Mouse (Mus musculus) neural tube, embryonic 14.5 days (tissue): ENCODE results near the gene Helz. TPM values are rescaled to one million over a fixed set of nuclear protein-coding genes. Genes with fewer than 3 reads are reported as not detected.
A peak's percentile ranks its signal among the peaks of the same experiment; 100 is the strongest.
"Not testable (repeated sequence)": the region's sequence is repeated elsewhere in the genome, so short reads cannot be mapped to it uniquely, and the experiment has no call there.

Source experiments
- ATAC-seq: fragments of 200-750 bp; cut with Nextera tagmentation; 2 replicates; pipeline ENCODE4 v1.8.0; 2017; ENCODE audit warnings: low read depth, mild to moderate bottlenecking, moderate TSS enrichment, moderate library complexity
- H3K27ac ChIP-seq: fragments of 300-500 bp; sonication (generic); 2 replicates; pipeline ENCODE4 v1.5.1; 2014; ENCODE audit warnings: low read depth, mild to moderate bottlenecking, control low read depth, low read length, moderate library complexity, mixed read lengths
- H3K27me3 ChIP-seq: fragments of 300-500 bp; sonication (generic); 2 replicates; pipeline ENCODE4 v1.6.1; 2014; ENCODE audit warnings: low read length; ENCODE audit not compliant: control insufficient read depth, insufficient read depth
- H3K36me3 ChIP-seq: fragments of 300-500 bp; sonication (generic); 2 replicates; pipeline ENCODE4 v1.6.1; 2014; ENCODE audit warnings: low read length, mixed read lengths; ENCODE audit not compliant: control insufficient read depth, insufficient read depth
- H3K4me1 ChIP-seq: fragments of 300-500 bp; sonication (generic); 2 replicates; pipeline ENCODE4 v1.6.1; 2014; ENCODE audit warnings: low read length; ENCODE audit not compliant: control insufficient read depth, insufficient read depth
- H3K4me2 ChIP-seq: fragments of 300-500 bp; sonication (generic); 2 replicates; pipeline ENCODE4 v1.6.1; 2014; ENCODE audit warnings: mild to moderate bottlenecking, low read depth, low read length, control low read depth
- H3K4me3 ChIP-seq: fragments of 300-500 bp; sonication (generic); 2 replicates; pipeline ENCODE4 v1.5.1; 2014; ENCODE audit warnings: low read depth, low read length, control low read depth, mixed read lengths
- H3K9ac ChIP-seq: fragments of 300-500 bp; sonication (generic); replicated peaks from 2 replicates; pipeline ENCODE4 v1.6.1; 2014; ENCODE audit warnings: low read depth, mild to moderate bottlenecking, control low read depth, low read length, mixed read lengths
- H3K9me3 ChIP-seq: fragments of 300-500 bp; sonication (generic); 2 replicates; pipeline ENCODE4 v1.6.1; 2016; ENCODE audit warnings: low read length; ENCODE audit not compliant: control insufficient read depth
- whole genome bisulfite sequencing: fragments of 180-500 bp; shearing (Covaris S2); extraction: QIAGEN DNeasy Blood & Tissue Kit; methylation state at CpG from one replicate; pipeline ENCODE4 v1.1.7; 2014; 5-methylcytosine and 5-hydroxymethylcytosine counted together
- polyA plus RNA-seq: library from polyadenylated mRNA; unstranded; fragments of >200 nt; fragmentation: Nextera tagmentation; extraction: Ambion mirVana; gene quantifications from 2 replicates; pipeline ENCODE4 v1.2.1, GENCODE M21; 2014

Helz gene
- polyA plus RNA-seq, 1 experiment from 2014 or later = 21.4 TPM

GRCm38 (mm10) chr11:107540339-107540738 lies 7.4 kb upstream of the Helz start:
- Histone ChIP-seq H3K4me3 (no peak overlapping the region), H3K27me3 (no peaks in the 10 kb centered on the region), H3K9ac (no peak overlapping the region), H3K9me3 (no peaks in the 10 kb centered on the region), H3K4me2 (no peak overlapping the region), H3K27ac (no peak overlapping the region), H3K4me1 (no peaks in the 10 kb centered on the region), H3K36me3 (no peaks in the 10 kb centered on the region)
- 65% methylated on average over 1 of the region's 1 CpGs for WGBS
- no peak for ATAC-seq

GRCm38 (mm10) chr11:107545747-107546476 lies 1.8 kb upstream of the Helz start:
- no peak overlapping the region; the same call in 1 of the 2 replicates for H3K9ac ChIP-seq

GRCm38 (mm10) chr11:107546667-107547301 lies 946 bp upstream of the Helz start:
- Histone ChIP-seq H3K4me1 (peaks cover 12% of the 10 kb centered on the region; the same call in 1 of the 2 replicates), H3K36me3 (no peaks in the 10 kb centered on the region), H3K9ac (peak overlapping the region; percentile 95), H3K27me3 (no peaks in the 10 kb centered on the region), H3K27ac (no peak overlapping the region; the same call in 1 of the 2 replicates), H3K4me3 (peak overlapping the region; percentile 96), H3K4me2 (peak overlapping the region; percentile 100), H3K9me3 (no peaks in the 10 kb centered on the region)
- ATAC-seq = peak; percentile 53
- under 1% methylated on average over 34 of the region's 37 CpGs for WGBS

More at GRCm38 (mm10) chr11:107545747-107546476, 1.8 kb upstream of the Helz start:
- peak overlapping the region; percentile 100 for H3K4me2 ChIP-seq
- WGBS = 30% methylated on average over 13 of the region's 13 CpGs
- no peaks in the 10 kb centered on the region for H3K27me3 ChIP-seq
- H3K4me1 ChIP-seq = peaks cover 12% of the 10 kb centered on the region; the same call in 1 of the 2 replicates
- no peak overlapping the region for H3K27ac ChIP-seq
- ATAC-seq = no peak
- H3K36me3 ChIP-seq = no peaks in the 10 kb centered on the region
- peak overlapping the region; percentile 96 for H3K4me3 ChIP-seq
- no peaks in the 10 kb centered on the region for H3K9me3 ChIP-seq

GRCm38 (mm10) chr11:107548204-107548975 lies 660 bp downstream of the Helz start:
- H3K27ac ChIP-seq = peak overlapping the region; percentile 67
- WGBS = 13% methylated on average over 18 of the region's 39 CpGs
- peak overlapping the region; percentile 95 for H3K9ac ChIP-seq
- peak overlapping the region; percentile 100 for H3K4me2 ChIP-seq
- peaks cover 12% of the 10 kb centered on the region; the same call in 1 of the 2 replicates for H3K4me1 ChIP-seq
- peak overlapping the region; percentile 96 for H3K4me3 ChIP-seq
- no peaks in the 10 kb centered on the region for H3K9me3 ChIP-seq
- ATAC-seq = peak; percentile 62
- no peaks in the 10 kb centered on the region for H3K27me3 ChIP-seq
- no peaks in the 10 kb centered on the region for H3K36me3 ChIP-seq

GRCm38 (mm10) chr11:107559874-107560273 lies 12.1 kb downstream of the Helz start:
- H3K4me3 ChIP-seq = no peak overlapping the region
- no peak overlapping the region for H3K9ac ChIP-seq
- H3K27me3 ChIP-seq = no peaks in the 10 kb centered on the region
- 99% methylated on average over 5 of the region's 5 CpGs for WGBS
- no peaks in the 10 kb centered on the region for H3K4me1 ChIP-seq
- no peak overlapping the region for H3K27ac ChIP-seq
- H3K9me3 ChIP-seq = no peaks in the 10 kb centered on the region
- ATAC-seq = no peak
- H3K36me3 ChIP-seq = peaks cover 11% of the 10 kb centered on the region
- no peak overlapping the region for H3K4me2 ChIP-seq

GRCm38 (mm10) chr11:107567431-107567830 lies 19.7 kb downstream of the Helz start:
- Histone ChIP-seq H3K4me3 (no peak overlapping the region), H3K4me1 (no peaks in the 10 kb centered on the region), H3K4me2 (no peak overlapping the region), H3K9ac (no peak overlapping the region), H3K36me3 (0 out of 2 replicates have a peak, but pooled peaks cover 2% of the 10 kb centered on the region), H3K27me3 (no peaks in the 10 kb centered on the region), H3K27ac (no peak overlapping the region), H3K9me3 (no peaks in the 10 kb centered on the region)
- 94% methylated on average over 3 of the region's 3 CpGs for WGBS
- ATAC-seq = no peak

GRCm38 (mm10) chr11:107568466-107568995 lies 20.8 kb downstream of the Helz start:
- WGBS = 96% methylated on average over 6 of the region's 6 CpGs
- Histone ChIP-seq H3K9me3 (no peaks in the 10 kb centered on the region), H3K36me3 (no peaks in the 10 kb centered on the region), H3K4me3 (no peak overlapping the region), H3K9ac (no peak overlapping the region), H3K4me1 (no peaks in the 10 kb centered on the region), H3K27ac (no peak overlapping the region), H3K4me2 (no peak overlapping the region), H3K27me3 (no peaks in the 10 kb centered on the region)
- no peak for ATAC-seq

- not testable (repeated sequence) for H3K9me3 ChIP-seq, H3K4me1 ChIP-seq, H3K27me3 ChIP-seq, ATAC-seq, H3K4me2 ChIP-seq, H3K4me3 ChIP-seq, H3K27ac ChIP-seq, H3K9ac ChIP-seq
- peaks cover 11% of the 10 kb centered on the region; the same call in 1 of the 2 replicates for H3K36me3 ChIP-seq
- WGBS = 82% methylated on average over 8 of the region's 8 CpGs
Observed at GRCm38 (mm10) chr11:107570891-107571290, 23.2 kb downstream of the Helz start.
